Mouse (Mus musculus): Measurements from ENCODE around the gene Elp5. TPM values are rescaled to one million over a fixed set of nuclear protein-coding genes. Genes with fewer than 3 reads are reported as not detected.
A peak's percentile ranks its signal among the peaks of the same experiment; 100 is the strongest.

Elp5 gene
- polyA plus RNA-seq, 1 experiment from 2014 or later = 57.7 TPM

DNA sequence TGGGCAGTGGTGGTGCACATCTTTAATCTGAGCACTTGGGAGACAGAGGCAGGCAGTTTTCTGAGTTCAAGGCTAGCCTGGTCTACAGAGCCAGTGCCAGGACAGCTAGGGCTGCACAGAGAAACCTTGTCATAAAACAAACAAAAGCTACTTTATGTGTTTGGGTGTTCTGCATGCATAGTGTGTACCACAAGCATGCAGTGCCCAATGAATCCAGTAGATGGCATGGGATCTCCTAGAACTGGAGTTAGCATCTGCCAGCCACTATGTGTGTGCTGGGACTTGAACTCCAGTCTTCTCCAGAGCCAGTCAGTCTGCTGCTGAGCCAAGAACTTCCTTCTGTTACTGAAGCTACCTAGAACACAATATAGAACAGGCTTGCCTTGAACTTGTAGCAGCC is 19.5 kb upstream of the Elp5 start:
- no peaks in the 10 kb centered on the region for H3K27me3 ChIP-seq (replicated peaks; ENCODE audit: control insufficient read depth, insufficient read depth, low read length)
- TF ChIP-seq CTCF (IDR thresholded peaks at IDR 0.05; ENCODE audit: low read depth) = peak; percentile 76
- no peak for ATAC-seq
- H3K4me3 ChIP-seq (ENCODE audit: low read depth, low read length) = no peak overlapping the region
- no peak overlapping the region for H3K27ac ChIP-seq (ENCODE audit: low read depth, low read length)
- peaks cover 33% of the 10 kb centered on the region for H3K36me3 ChIP-seq (ENCODE audit: control insufficient read depth, insufficient read depth)
- no peak overlapping the region for H3K9ac ChIP-seq (ENCODE audit: low read depth, low read length)
- peak overlapping the region; percentile 96 for H3K4me2 ChIP-seq (replicated peaks; ENCODE audit: low read depth)
- H3K4me1 ChIP-seq (replicated peaks; ENCODE audit: control insufficient read depth, insufficient read depth, low read length) = peaks cover 6% of the 10 kb centered on the region
- no peaks in the 10 kb centered on the region for H3K9me3 ChIP-seq (ENCODE audit: control insufficient read depth)

DNA sequence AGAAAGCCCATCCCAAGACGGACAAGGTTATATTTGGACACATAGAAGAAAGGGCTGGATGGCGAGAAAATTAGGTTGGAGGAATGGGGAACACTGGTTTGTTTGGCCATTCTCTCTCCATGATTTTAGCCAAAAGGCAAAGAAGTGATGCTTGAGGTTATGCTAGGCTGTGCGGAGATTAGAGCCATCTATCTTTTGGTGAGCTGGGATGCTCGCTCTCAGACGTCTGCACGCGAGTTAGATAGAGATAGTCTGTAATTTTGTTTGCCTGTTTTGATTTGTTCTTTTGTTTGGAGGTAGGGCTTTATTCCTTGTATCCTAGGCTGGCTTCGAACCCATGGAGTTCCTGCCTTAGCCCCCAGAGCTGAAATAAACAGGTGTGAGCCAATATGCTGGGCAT is 18.8 kb upstream of the Elp5 start:
- no peak for TF ChIP-seq CTCF (IDR thresholded peaks at IDR 0.05; ENCODE audit: low read depth)
- ATAC-seq = no peak
- Histone ChIP-seq H3K4me1 (replicated peaks; ENCODE audit: control insufficient read depth, insufficient read depth, low read length) (peaks cover 6% of the 10 kb centered on the region), H3K27me3 (replicated peaks; ENCODE audit: control insufficient read depth, insufficient read depth, low read length) (no peaks in the 10 kb centered on the region), H3K4me3 (ENCODE audit: low read depth, low read length) (peak overlapping the region; percentile 84), H3K4me2 (replicated peaks; ENCODE audit: low read depth) (peak overlapping the region; percentile 96), H3K27ac (ENCODE audit: low read depth, low read length) (peak overlapping the region; percentile 87; the same call in 1 of the 2 replicates), H3K9me3 (ENCODE audit: control insufficient read depth) (no peaks in the 10 kb centered on the region), H3K36me3 (ENCODE audit: control insufficient read depth, insufficient read depth) (peaks cover 26% of the 10 kb centered on the region), H3K9ac (ENCODE audit: low read depth, low read length) (peak overlapping the region; percentile 82)
- 10% methylated on average over 8 of the region's 8 CpGs for WGBS

DNA sequence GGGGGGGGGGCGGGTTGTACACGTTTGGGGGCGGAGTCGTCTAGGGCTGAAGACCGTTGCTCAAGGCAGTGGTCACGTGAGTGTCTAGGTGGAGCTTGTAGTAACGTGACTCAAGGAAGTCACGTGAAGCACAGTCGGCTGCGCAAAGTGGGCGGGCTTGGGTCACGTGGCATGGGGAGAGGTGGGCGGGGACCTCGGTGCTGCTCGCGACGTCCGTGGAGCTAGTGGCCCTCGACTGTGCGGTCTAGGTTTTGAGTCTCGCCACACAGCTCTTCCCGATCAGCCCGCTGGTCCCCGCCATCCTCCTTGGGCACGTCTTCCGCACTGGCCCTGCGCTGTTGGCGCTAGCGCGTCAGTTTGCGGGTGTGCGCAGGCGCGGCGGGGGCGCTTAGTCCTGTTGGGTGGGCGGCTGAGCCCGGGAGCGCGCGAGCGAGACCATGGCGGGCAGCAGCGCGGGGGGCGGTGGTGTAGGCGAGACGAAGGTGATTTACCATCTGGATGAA is 18.1 kb upstream of the Elp5 start, which contains the start of gene Dvl2:
Gene Dvl2 (plus strand): TSS at position 200 of the 503 bp plus-strand sequence.
- peak within 1 kb of the TSS; percentile 84 for H3K4me3 ChIP-seq (ENCODE audit: low read depth, low read length)
- TF ChIP-seq CTCF (IDR thresholded peaks at IDR 0.05; ENCODE audit: low read depth) = no peak

DNA sequence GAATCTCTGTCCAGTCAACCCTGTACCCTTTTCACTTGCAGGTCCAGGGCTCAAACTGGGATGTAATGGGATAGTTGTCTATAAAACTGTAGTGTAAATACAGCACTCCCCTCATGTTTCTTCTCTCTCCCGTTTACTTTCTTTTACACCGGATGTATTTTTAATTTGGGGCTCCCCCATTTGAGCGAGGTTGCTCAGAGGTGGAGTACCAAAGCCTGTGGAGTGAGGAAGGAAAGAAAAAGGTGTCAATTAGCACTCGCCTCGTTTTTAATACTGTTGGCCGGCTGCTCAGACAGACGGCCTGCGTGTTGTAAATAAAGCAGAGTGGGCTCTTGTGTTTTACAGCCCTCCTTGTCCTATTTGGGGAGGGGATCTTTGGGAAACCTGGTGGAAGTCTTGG is 17.3 kb upstream of the Elp5 start:
- WGBS = 79% methylated on average over 8 of the region's 8 CpGs
- Histone ChIP-seq H3K9me3 (ENCODE audit: control insufficient read depth) (no peaks in the 10 kb centered on the region), H3K27ac (ENCODE audit: low read depth, low read length) (peak overlapping the region; percentile 42; the same call in 1 of the 2 replicates), H3K4me3 (ENCODE audit: low read depth, low read length) (no peak overlapping the region), H3K9ac (ENCODE audit: low read depth, low read length) (no peak overlapping the region), H3K27me3 (replicated peaks; ENCODE audit: control insufficient read depth, insufficient read depth, low read length) (no peaks in the 10 kb centered on the region), H3K4me2 (replicated peaks; ENCODE audit: low read depth) (0 out of 2 replicates have a peak overlapping the region, but pooled peaks have one; percentile 96), H3K4me1 (replicated peaks; ENCODE audit: control insufficient read depth, insufficient read depth, low read length) (peaks cover 6% of the 10 kb centered on the region), H3K36me3 (ENCODE audit: control insufficient read depth, insufficient read depth) (peaks cover 18% of the 10 kb centered on the region)
- TF ChIP-seq CTCF (IDR thresholded peaks at IDR 0.05; ENCODE audit: low read depth) = no peak
- no peak for ATAC-seq

More for the DNA sequence above, 18.1 kb upstream of the Elp5 start, which contains the start of gene Dvl2:
- peak; percentile 45 for ATAC-seq
- H3K36me3 ChIP-seq (ENCODE audit: control insufficient read depth, insufficient read depth) = peaks cover 20% of the 10 kb centered on the region
- H3K4me1 ChIP-seq (replicated peaks; ENCODE audit: control insufficient read depth, insufficient read depth, low read length) = peaks cover 6% of the 10 kb centered on the region
- no peaks in the 10 kb centered on the region for H3K27me3 ChIP-seq (replicated peaks; ENCODE audit: control insufficient read depth, insufficient read depth, low read length)
- H3K9ac ChIP-seq (ENCODE audit: low read depth, low read length) = peak within 1 kb of the TSS; percentile 82
- H3K9me3 ChIP-seq (ENCODE audit: control insufficient read depth) = no peaks in the 10 kb centered on the region
- peak within 1 kb of the TSS; percentile 96 for H3K4me2 ChIP-seq (replicated peaks; ENCODE audit: low read depth)
- WGBS = under 1% methylated on average over 48 of the region's 48 CpGs
- H3K27ac ChIP-seq (ENCODE audit: low read depth, low read length) = peak within 1 kb of the TSS; percentile 87

DNA sequence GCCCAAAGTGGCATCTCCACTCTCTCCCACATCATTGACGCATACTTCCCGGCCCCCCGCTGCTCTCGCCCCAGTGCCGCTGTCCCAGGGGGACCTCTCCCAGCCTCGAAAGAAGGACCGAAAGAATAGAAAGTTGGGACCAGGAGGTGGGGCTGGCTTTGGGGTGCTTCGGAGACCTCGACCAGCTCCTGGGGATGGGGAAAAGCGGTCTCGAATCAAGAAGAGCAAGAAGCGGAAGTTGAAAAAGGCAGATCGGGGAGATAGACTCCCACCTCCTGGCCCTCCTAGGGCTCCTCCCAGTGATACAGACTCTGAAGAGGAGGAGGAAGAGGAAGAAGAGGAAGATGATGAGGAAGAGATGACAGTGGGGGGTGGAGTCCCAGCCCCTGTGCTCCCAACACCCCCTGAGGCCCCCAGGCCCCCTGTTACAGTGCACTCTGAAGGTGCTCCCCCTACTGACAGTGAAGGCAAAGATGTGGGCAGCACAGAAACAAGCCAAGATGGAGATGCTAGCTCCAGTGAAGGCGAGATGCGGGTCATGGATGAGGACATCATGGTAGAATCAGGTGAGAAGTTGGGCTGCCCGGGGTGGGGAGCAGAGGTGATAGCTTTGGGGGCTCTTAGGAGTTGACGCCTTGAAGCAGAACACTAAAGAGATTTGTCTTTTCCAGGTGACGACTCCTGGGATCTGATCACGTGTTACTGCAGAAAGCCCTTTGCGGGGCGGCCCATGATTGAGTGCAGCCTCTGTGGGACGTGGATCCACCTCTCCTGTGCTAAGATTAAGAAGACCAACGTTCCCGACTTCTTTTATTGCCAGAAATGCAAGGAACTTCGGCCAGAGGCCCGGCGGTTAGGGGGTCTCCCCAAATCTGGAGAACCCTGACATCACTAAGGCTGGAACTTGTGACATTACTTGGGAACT is 16.5 kb upstream of the Elp5 start:
- Histone ChIP-seq H3K27ac (ENCODE audit: low read depth, low read length) (peak overlapping the region; percentile 21; the same call in 1 of the 2 replicates), H3K9me3 (ENCODE audit: control insufficient read depth) (no peaks in the 10 kb centered on the region), H3K9ac (ENCODE audit: low read depth, low read length) (no peak overlapping the region), H3K4me3 (ENCODE audit: low read depth, low read length) (no peak overlapping the region), H3K36me3 (ENCODE audit: control insufficient read depth, insufficient read depth) (peaks cover 25% of the 10 kb centered on the region), H3K27me3 (replicated peaks; ENCODE audit: control insufficient read depth, insufficient read depth, low read length) (no peaks in the 10 kb centered on the region), H3K4me2 (replicated peaks; ENCODE audit: low read depth) (no peak overlapping the region), H3K4me1 (replicated peaks; ENCODE audit: control insufficient read depth, insufficient read depth, low read length) (peaks cover 6% of the 10 kb centered on the region)
- 91% methylated on average over 27 of the region's 27 CpGs for WGBS
- no peak for ATAC-seq
- peak; percentile 57 for TF ChIP-seq CTCF (IDR thresholded peaks at IDR 0.05; ENCODE audit: low read depth)

DNA sequence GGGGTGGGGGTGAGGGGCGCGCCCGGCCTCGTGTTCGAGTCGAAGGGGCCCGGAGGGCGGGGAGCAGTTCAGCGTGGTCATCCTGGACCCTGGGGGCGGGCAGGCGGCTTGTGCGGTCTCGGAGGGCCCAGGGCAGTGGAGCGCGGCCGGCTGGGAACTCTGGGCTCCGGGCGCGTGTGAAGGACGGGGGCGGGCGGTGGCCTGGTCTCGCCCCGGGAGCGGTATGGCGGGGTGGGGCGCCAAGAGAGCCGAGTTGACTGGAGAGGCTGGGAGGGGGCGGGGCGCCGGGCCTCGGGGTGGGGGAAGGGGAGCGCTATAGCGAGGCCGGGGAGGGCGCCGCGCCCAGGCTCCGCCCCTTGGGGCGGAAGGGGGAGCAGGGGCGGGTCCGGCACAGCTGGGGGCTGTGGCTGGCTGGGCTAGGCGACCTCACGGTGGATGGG is 14.8 kb upstream of the Elp5 start:
- TF ChIP-seq CTCF (IDR thresholded peaks at IDR 0.05; ENCODE audit: low read depth) = no peak; the same call in 1 of the 2 replicates
- H3K36me3 ChIP-seq (ENCODE audit: control insufficient read depth, insufficient read depth) = peaks cover 31% of the 10 kb centered on the region
- H3K4me2 ChIP-seq (replicated peaks; ENCODE audit: low read depth) = peak overlapping the region; percentile 80
- no peaks in the 10 kb centered on the region for H3K27me3 ChIP-seq (replicated peaks; ENCODE audit: control insufficient read depth, insufficient read depth, low read length)
- WGBS = 2% methylated on average over 24 of the region's 44 CpGs
- H3K4me3 ChIP-seq (ENCODE audit: low read depth, low read length) = peak overlapping the region; percentile 90
- peaks cover 1% of the 10 kb centered on the region for H3K4me1 ChIP-seq (replicated peaks; ENCODE audit: control insufficient read depth, insufficient read depth, low read length)
- peak; percentile 59 for ATAC-seq
- H3K9ac ChIP-seq (ENCODE audit: low read depth, low read length) = peak overlapping the region; percentile 86
- H3K27ac ChIP-seq (ENCODE audit: low read depth, low read length) = peak overlapping the region; percentile 97
- H3K9me3 ChIP-seq (ENCODE audit: control insufficient read depth) = no peaks in the 10 kb centered on the region

Measured in intestine, postnatal 0 days (tissue).